Mouse (Mus musculus) hindbrain, embryonic 13.5 days (tissue): ENCODE measurements around the gene Smyd2. TPM values are rescaled to one million over a fixed set of nuclear protein-coding genes. Genes with fewer than 3 reads are reported as not detected.

Experiments used
- ATAC-seq: fragments of 200-750 bp; cut with Nextera tagmentation; 2 replicates; pipeline ENCODE4 v1.8.0; 2017; ENCODE audit warnings: moderate TSS enrichment; ENCODE audit not compliant: low FRiP score
- H3K27ac ChIP-seq: fragments of 300-500 bp; sonication (generic); 2 replicates; pipeline ENCODE4 v1.5.1; 2015; ENCODE audit warnings: inconsistent platforms, mild to moderate bottlenecking, moderate library complexity
- H3K27me3 ChIP-seq: fragments of 300-500 bp; sonication (generic); 2 replicates; pipeline ENCODE4 v1.6.1; 2015; ENCODE audit warnings: mild to moderate bottlenecking, inconsistent platforms
- H3K36me3 ChIP-seq: fragments of 300-500 bp; sonication (generic); 2 replicates; pipeline ENCODE4 v1.6.1; 2015; ENCODE audit warnings: mild to moderate bottlenecking, inconsistent platforms
- H3K4me1 ChIP-seq: fragments of 300-500 bp; sonication (generic); replicated peaks from 2 replicates; pipeline ENCODE4 v1.6.1; 2015; ENCODE audit warnings: inconsistent platforms
- H3K4me2 ChIP-seq: fragments of 300-500 bp; sonication (generic); 2 replicates; pipeline ENCODE4 v1.6.1; 2015; ENCODE audit warnings: inconsistent platforms, mild to moderate bottlenecking, moderate library complexity
- H3K4me3 ChIP-seq: fragments of 300-500 bp; sonication (generic); 2 replicates; pipeline ENCODE4 v1.5.1; 2015; ENCODE audit warnings: mild to moderate bottlenecking, inconsistent platforms
- H3K9ac ChIP-seq: fragments of 300-500 bp; sonication (generic); 2 replicates; pipeline ENCODE4 v1.6.1; 2015; ENCODE audit warnings: mild to moderate bottlenecking, inconsistent platforms
- H3K9me3 ChIP-seq: fragments of 300-500 bp; sonication (generic); 2 replicates; pipeline ENCODE4 v1.6.1; 2016; ENCODE audit warnings: inconsistent platforms
- WGBS: fragments of 180-500 bp; shearing (Covaris S2); methylation state at CpG from one replicate; pipeline ENCODE4 v1.1.7; 2015; 5-methylcytosine and 5-hydroxymethylcytosine counted together
- polyA plus RNA-seq: library from polyadenylated mRNA; unstranded; fragments of >200 nt; fragmentation: Nextera tagmentation; extraction: Ambion mirVana; gene quantifications from 2 replicates; pipeline ENCODE4 v1.2.1, GENCODE M21; 2015

Smyd2 gene
- polyA plus RNA-seq, 1 experiment from 2014 or later, result 53.6 TPM

GRCm38 (mm10) chr1:189932190-189932589 is 10.0 kb upstream of the Smyd2 start:
- H3K4me1 ChIP-seq, result no peaks in the 10 kb centered on the region
- ATAC-seq, result no peak
- 19% methylated on average over 12 of the region's 12 CpGs for WGBS

GRCm38 (mm10) chr1:189929896-189930295 is 7.7 kb upstream of the Smyd2 start:
- Histone ChIP-seq H3K36me3 (no peaks in the 10 kb centered on the region), H3K4me1 (no peaks in the 10 kb centered on the region), H3K4me3 (no peak overlapping the region), H3K27me3 (peaks cover 3% of the 10 kb centered on the region), H3K9ac (no peak overlapping the region), H3K27ac (no peak overlapping the region), H3K9me3 (no peaks in the 10 kb centered on the region), H3K4me2 (no peak overlapping the region)
- WGBS, result 53% methylated on average over 4 of the region's 4 CpGs
- ATAC-seq, result no peak

More at GRCm38 (mm10) chr1:189932190-189932589, 10.0 kb upstream of the Smyd2 start:
- no peak overlapping the region for H3K4me3 ChIP-seq
- H3K9ac ChIP-seq, result no peak overlapping the region
- peak overlapping the region; percentile 31; the same call in 1 of the 2 replicates for H3K4me2 ChIP-seq
- H3K9me3 ChIP-seq, result no peaks in the 10 kb centered on the region
- no peaks in the 10 kb centered on the region for H3K36me3 ChIP-seq
- peaks cover 3% of the 10 kb centered on the region; the same call in 1 of the 2 replicates for H3K27me3 ChIP-seq
- no peak overlapping the region for H3K27ac ChIP-seq

- H3K9me3 ChIP-seq, result no peaks in the 10 kb centered on the region
- no peak overlapping the region for H3K27ac ChIP-seq
- peaks cover 11% of the 10 kb centered on the region; the same call in 1 of the 2 replicates for H3K27me3 ChIP-seq
- H3K4me1 ChIP-seq, result peaks cover 5% of the 10 kb centered on the region
- H3K4me2 ChIP-seq, result no peak overlapping the region
- no peak overlapping the region for H3K4me3 ChIP-seq
- 7% methylated on average over 6 of the region's 6 CpGs for WGBS
- no peak overlapping the region for H3K9ac ChIP-seq
- H3K36me3 ChIP-seq, result no peaks in the 10 kb centered on the region
- ATAC-seq, result no peak
These were observed 5.5 kb upstream of the Smyd2 start for GRCm38 (mm10) chr1:189927644-189928043.

- peaks cover 14% of the 10 kb centered on the region for H3K4me1 ChIP-seq
- H3K4me2 ChIP-seq, result no peak overlapping the region
- H3K9me3 ChIP-seq, result no peaks in the 10 kb centered on the region
- peaks cover 11% of the 10 kb centered on the region; the same call in 1 of the 2 replicates for H3K27me3 ChIP-seq
- no peak for ATAC-seq
- H3K4me3 ChIP-seq, result no peak overlapping the region
- no peak overlapping the region for H3K9ac ChIP-seq
- H3K27ac ChIP-seq, result no peak overlapping the region
- H3K36me3 ChIP-seq, result no peaks in the 10 kb centered on the region
- 65% methylated on average over 8 of the region's 8 CpGs for WGBS
These were observed 4.1 kb upstream of the Smyd2 start for GRCm38 (mm10) chr1:189926279-189926678.

GRCm38 (mm10) chr1:189923871-189924568 is 1.9 kb upstream of the Smyd2 start:
- 82% methylated on average over 22 of the region's 22 CpGs for WGBS
- no peaks in the 10 kb centered on the region for H3K36me3 ChIP-seq
- H3K27ac ChIP-seq, result no peak overlapping the region
- ATAC-seq, result no peak
- H3K4me3 ChIP-seq, result no peak overlapping the region
- no peak overlapping the region for H3K4me2 ChIP-seq
- no peaks in the 10 kb centered on the region for H3K9me3 ChIP-seq
- peaks cover 26% of the 10 kb centered on the region for H3K4me1 ChIP-seq
- H3K27me3 ChIP-seq, result peaks cover 11% of the 10 kb centered on the region; the same call in 1 of the 2 replicates
- no peak overlapping the region for H3K9ac ChIP-seq

GRCm38 (mm10) chr1:189923157-189923556 is 994 bp upstream of the Smyd2 start:
- Histone ChIP-seq H3K9me3 (no peaks in the 10 kb centered on the region), H3K27me3 (peaks cover 11% of the 10 kb centered on the region; the same call in 1 of the 2 replicates), H3K4me2 (peak overlapping the region; percentile 88; the same call in 1 of the 2 replicates), H3K27ac (no peak overlapping the region), H3K9ac (no peak overlapping the region), H3K4me1 (peaks cover 26% of the 10 kb centered on the region), H3K36me3 (no peaks in the 10 kb centered on the region), H3K4me3 (no peak overlapping the region)
- 89% methylated on average over 4 of the region's 4 CpGs for WGBS
- ATAC-seq, result no peak

- peak overlapping the region; percentile 88 for H3K4me2 ChIP-seq
- H3K9me3 ChIP-seq, result no peaks in the 10 kb centered on the region
- H3K36me3 ChIP-seq, result no peaks in the 10 kb centered on the region
- ATAC-seq, result no peak
- 22% methylated on average over 9 of the region's 9 CpGs for WGBS
- peaks cover 11% of the 10 kb centered on the region; the same call in 1 of the 2 replicates for H3K27me3 ChIP-seq
- peak overlapping the region; percentile 76 for H3K4me3 ChIP-seq
- no peak overlapping the region for H3K27ac ChIP-seq
- H3K4me1 ChIP-seq, result peaks cover 28% of the 10 kb centered on the region
- peak overlapping the region; percentile 85 for H3K9ac ChIP-seq
These were observed 558 bp upstream of the Smyd2 start for GRCm38 (mm10) chr1:189922721-189923120.

- H3K4me1 ChIP-seq, result peaks cover 39% of the 10 kb centered on the region
- peak; percentile 41 for ATAC-seq
- peak overlapping the region; percentile 88 for H3K4me2 ChIP-seq
- peak overlapping the region; percentile 66; the same call in 1 of the 2 replicates for H3K27ac ChIP-seq
- H3K9ac ChIP-seq, result peak overlapping the region; percentile 85
- H3K27me3 ChIP-seq, result peaks cover 11% of the 10 kb centered on the region; the same call in 1 of the 2 replicates
- H3K36me3 ChIP-seq, result no peaks in the 10 kb centered on the region
- no peaks in the 10 kb centered on the region for H3K9me3 ChIP-seq
- WGBS, result 7% methylated on average over 4 of the region's 4 CpGs
- peak overlapping the region; percentile 76 for H3K4me3 ChIP-seq
These were observed 670 bp downstream of the Smyd2 start for GRCm38 (mm10) chr1:189921568-189921817.

- peak; percentile 57 for ATAC-seq
These were observed 1.2 kb downstream of the Smyd2 start for GRCm38 (mm10) chr1:189920701-189921567.

GRCm38 (mm10) chr1:189919756-189920155 is 2.4 kb downstream of the Smyd2 start:
- WGBS, result 90% methylated on average over 3 of the region's 3 CpGs
- no peak overlapping the region for H3K9ac ChIP-seq
- H3K27me3 ChIP-seq, result 0 out of 2 replicates have a peak, but pooled peaks cover 10% of the 10 kb centered on the region
- H3K4me3 ChIP-seq, result no peak overlapping the region
- no peaks in the 10 kb centered on the region for H3K36me3 ChIP-seq
- no peak overlapping the region for H3K27ac ChIP-seq
- no peaks in the 10 kb centered on the region for H3K9me3 ChIP-seq
- H3K4me2 ChIP-seq, result no peak overlapping the region
- peaks cover 43% of the 10 kb centered on the region for H3K4me1 ChIP-seq
- ATAC-seq, result no peak

More at GRCm38 (mm10) chr1:189920701-189921567, 1.2 kb downstream of the Smyd2 start:
- peaks cover 11% of the 10 kb centered on the region; the same call in 1 of the 2 replicates for H3K27me3 ChIP-seq
- H3K27ac ChIP-seq, result no peak overlapping the region
- peak overlapping the region; percentile 88 for H3K4me2 ChIP-seq
- peak overlapping the region; percentile 76 for H3K4me3 ChIP-seq
- WGBS, result 40% methylated on average over 28 of the region's 28 CpGs
- peak overlapping the region; percentile 85 for H3K9ac ChIP-seq
- H3K4me1 ChIP-seq, result peaks cover 43% of the 10 kb centered on the region
- H3K36me3 ChIP-seq, result no peaks in the 10 kb centered on the region
- no peaks in the 10 kb centered on the region for H3K9me3 ChIP-seq

- ATAC-seq, result no peak
These were observed 5.0 kb downstream of the Smyd2 start for GRCm38 (mm10) chr1:189917126-189917500.

GRCm38 (mm10) chr1:189916422-189917125 is 5.6 kb downstream of the Smyd2 start:
- H3K27ac ChIP-seq, result no peak overlapping the region

More at GRCm38 (mm10) chr1:189917126-189917500, 5.0 kb downstream of the Smyd2 start:
- H3K9me3 ChIP-seq, result no peaks in the 10 kb centered on the region
- no peak overlapping the region for H3K27ac ChIP-seq
- H3K4me1 ChIP-seq, result peaks cover 38% of the 10 kb centered on the region
- no peak overlapping the region for H3K9ac ChIP-seq
- no peaks in the 10 kb centered on the region for H3K27me3 ChIP-seq
- H3K36me3 ChIP-seq, result peaks cover 8% of the 10 kb centered on the region; the same call in 1 of the 2 replicates
- 47% methylated on average over 4 of the region's 4 CpGs for WGBS
- no peak overlapping the region for H3K4me3 ChIP-seq
- H3K4me2 ChIP-seq, result no peak overlapping the region

More at GRCm38 (mm10) chr1:189916422-189917125, 5.6 kb downstream of the Smyd2 start:
- 26% methylated on average over 10 of the region's 10 CpGs for WGBS
- no peak overlapping the region for H3K9ac ChIP-seq
- H3K36me3 ChIP-seq, result peaks cover 8% of the 10 kb centered on the region; the same call in 1 of the 2 replicates
- peaks cover 35% of the 10 kb centered on the region for H3K4me1 ChIP-seq
- no peaks in the 10 kb centered on the region for H3K9me3 ChIP-seq
- no peak overlapping the region for H3K4me2 ChIP-seq
- ATAC-seq, result no peak
- H3K4me3 ChIP-seq, result no peak overlapping the region
- H3K27me3 ChIP-seq, result no peaks in the 10 kb centered on the region
